ENCODE assay signal across 24 mouse cellular contexts in the genomic region with DNA sequence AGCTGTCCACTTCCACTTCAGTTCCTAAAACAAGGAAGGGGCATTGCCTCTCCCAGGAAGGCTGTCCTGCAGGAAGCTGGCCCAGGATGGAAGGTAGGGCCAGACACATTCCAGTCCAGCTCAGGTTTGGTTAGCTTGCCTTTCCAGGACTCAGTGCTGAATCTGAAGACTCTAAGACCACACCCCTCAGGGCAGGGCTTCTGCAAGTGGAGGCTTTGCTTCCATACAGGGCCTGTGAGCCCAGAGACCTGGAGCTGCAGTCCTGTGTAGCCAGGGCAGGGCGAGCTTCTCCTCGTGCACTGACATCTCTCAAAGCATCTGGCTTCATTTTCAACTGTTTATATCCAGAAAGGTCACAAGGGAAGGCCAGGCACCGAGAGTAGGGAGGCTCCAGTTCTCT. TPM values are rescaled to one million over a fixed set of nuclear protein-coding genes. Genes with fewer than 3 reads are reported as not detected.
"Had no signal": no experiment of that assay in that cellular context is flagged by ENCODE, and none has a peak within 500 bp of the region (broad histone marks: within the 10 kb centered on the region; RNA-seq: fewer than 3 reads in every experiment).

No protein-coding gene starts in this region.

- H3K4me2 ChIP-seq: limb, embryonic 13.5 days; liver, embryonic 11.5 days; midbrain, embryonic 12.5 days; midbrain, embryonic 15.5 days; neural tube, embryonic 12.5 days; neural tube, embryonic 15.5 days had no signal

- H3K4me3 ChIP-seq: limb, embryonic 13.5 days; midbrain, embryonic 12.5 days; midbrain, embryonic 15.5 days; neural tube, embryonic 12.5 days; neural tube, embryonic 15.5 days had no signal

- DNase-seq: kidney, adult 2 months; kidney, postnatal 10 days; kidney, postnatal 4 days; left cerebral cortex, postnatal 4 days; liver, postnatal 0 days; retina, postnatal 1 day; right cerebral cortex, postnatal 25 days; spleen, adult 18-20 months; thymus, adult 2 months; thymus, postnatal 14 days; thymus, postnatal 4 days had no signal

- H3K9ac ChIP-seq: limb, embryonic 13.5 days; liver, embryonic 14.5 days; liver, postnatal 0 days; midbrain, embryonic 12.5 days; midbrain, embryonic 15.5 days; neural tube, embryonic 12.5 days; neural tube, embryonic 15.5 days had no signal

- H3K27me3 ChIP-seq: limb, embryonic 13.5 days; midbrain, embryonic 12.5 days; midbrain, embryonic 15.5 days; neural tube, embryonic 12.5 days; neural tube, embryonic 15.5 days had no signal

- H3K9me3 ChIP-seq: midbrain, embryonic 12.5 days; midbrain, embryonic 15.5 days; neural tube, embryonic 15.5 days had no signal

- H3K36me3 ChIP-seq: midbrain, embryonic 12.5 days; midbrain, embryonic 15.5 days; neural tube, embryonic 12.5 days; neural tube, embryonic 15.5 days had no signal

- ATAC-seq: intestine, postnatal 0 days; liver, postnatal 0 days; midbrain, embryonic 15.5 days had no signal

- H3K27ac ChIP-seq: limb, embryonic 13.5 days; liver, embryonic 14.5 days; macrophage; midbrain, embryonic 12.5 days; midbrain, embryonic 15.5 days; neural tube, embryonic 12.5 days; neural tube, embryonic 15.5 days had no signal

- H3K4me1 ChIP-seq: midbrain, embryonic 12.5 days; midbrain, embryonic 15.5 days; neural tube, embryonic 12.5 days; neural tube, embryonic 15.5 days had no signal

RNA-seq across cellular contexts. Expression of a gene that starts 50.0 kb away (rescaled TPM):
- polyA plus RNA-seq: intestine, embryonic 14.5 days; intestine, postnatal 0 days; kidney, adult 2 months; kidney, embryonic 14.5 days; limb, embryonic 13.5 days; liver, embryonic 11.5 days; liver, embryonic 14.5 days; liver, postnatal 0 days; lung, embryonic 16.5 days; macrophage; midbrain, embryonic 12.5 days; midbrain, embryonic 15.5 days; neural tube, embryonic 12.5 days; neural tube, embryonic 15.5 days; stomach, embryonic 16.5 days; thymus, adult 2 months had no signal
